Mouse (Mus musculus) lung, adult 2 months (tissue): ENCODE measurements at regions not wholly inside any gene's neighbourhood (a gene's known extent, or its start where the extent isn't known, plus 50 kb on each side); places are given as distances from the start of the nearest gene placed in this dataset.

Source experiments
- CTCF ChIP-seq: fragments of 200-500 bp; IDR thresholded peaks from 2 replicates; pipeline ENCODE4 v1.5.1; 2011; ENCODE audit warnings: mild to moderate bottlenecking, low read length, control low read depth; ENCODE audit not compliant: insufficient read depth
- POLR2A ChIP-seq: fragments of 200-500 bp; IDR thresholded peaks from 2 replicates; pipeline ENCODE4 v1.6.1; 2011; ENCODE audit warnings: low read depth, mild to moderate bottlenecking, control low read depth, low read length, borderline replicate concordance; ENCODE audit errors: extremely low read depth

GRCm38 (mm10) chr3:130975291-130975690, 135.0 kb upstream of the Lef1 start:
- TF ChIP-seq CTCF (no peak), POLR2A (no peak)
